Mouse (Mus musculus) heart, adult 9 months (tissue): ENCODE results near the gene 5330417H12Rik.

Experiments used
- DNase-seq, 2 experiments: peaks; one replicate each; pipeline ENCODE4 v3.0.0; 2022; ENCODE audit warnings: low spot score in 2 of 2

Gene 5330417H12Rik

DNA sequence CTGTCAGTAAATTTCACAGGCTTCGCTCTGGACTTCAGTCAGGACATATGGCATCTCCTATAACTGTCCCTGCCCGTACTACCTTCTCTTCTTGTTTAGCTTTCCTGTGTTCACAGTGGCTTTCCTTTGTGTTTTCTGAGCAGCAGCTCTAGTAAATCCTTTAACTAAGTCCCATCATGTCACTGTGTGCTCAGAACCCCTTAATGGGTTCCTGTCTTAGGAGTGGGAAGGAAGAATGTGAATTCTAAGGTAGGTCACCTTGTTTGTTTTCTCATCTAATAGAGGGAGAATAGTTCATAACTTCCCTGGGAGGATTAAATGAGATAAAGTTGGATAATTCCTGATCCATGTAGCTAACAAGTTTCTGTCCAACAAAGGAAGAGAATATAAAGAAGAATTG, at the start of gene 5330417H12Rik:
Gene 5330417H12Rik (minus strand): TSS at position 101 of the 400 bp plus-strand sequence.
- DNase-seq, result no peak

GRCm38 (mm10) chr7:107668514-107668913, 43.6 kb upstream of the 5330417H12Rik start:
- no peak for DNase-seq

DNA sequence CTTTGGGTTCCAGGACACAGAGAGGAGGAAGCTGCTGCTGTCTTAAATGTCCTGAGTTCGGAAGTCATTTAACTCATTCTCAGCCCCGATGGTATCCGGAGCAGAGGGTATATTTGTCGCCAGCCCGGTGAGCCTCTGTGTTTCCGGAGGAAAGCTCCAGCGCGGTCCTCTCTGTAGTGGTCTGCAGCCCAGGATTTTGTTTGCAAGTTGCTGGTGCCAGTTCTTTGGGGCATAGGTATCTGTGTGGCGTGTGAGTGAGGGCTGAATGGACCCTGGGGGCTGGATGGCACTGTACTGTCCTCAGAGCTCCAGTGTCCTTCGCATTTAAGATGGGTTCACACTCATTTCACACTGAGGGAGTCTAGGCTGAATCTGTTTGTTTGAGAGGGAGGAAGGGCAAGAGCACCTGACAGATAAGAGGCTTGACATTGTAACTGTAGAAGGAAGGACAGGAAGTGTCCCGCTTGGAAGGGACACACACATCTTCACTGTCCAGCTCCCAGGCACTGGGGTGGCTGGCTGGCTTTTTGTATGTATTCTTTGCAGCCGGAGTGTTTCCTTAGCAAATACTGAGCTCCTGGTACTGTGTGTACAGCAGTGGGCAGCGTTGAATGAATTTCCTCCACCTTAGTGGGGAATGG, 41.4 kb upstream of the 5330417H12Rik start:
- peak; percentile 38 to 44 for DNase-seq

GRCm38 (mm10) chr7:107665586-107666261, 40.8 kb upstream of the 5330417H12Rik start:
- DNase-seq, result peak; percentile 44 to 62

- DNase-seq, result peak; percentile 30 to 62
Observed at GRCm38 (mm10) chr7:107665221-107665585, 40.2 kb upstream of the 5330417H12Rik start.

DNA sequence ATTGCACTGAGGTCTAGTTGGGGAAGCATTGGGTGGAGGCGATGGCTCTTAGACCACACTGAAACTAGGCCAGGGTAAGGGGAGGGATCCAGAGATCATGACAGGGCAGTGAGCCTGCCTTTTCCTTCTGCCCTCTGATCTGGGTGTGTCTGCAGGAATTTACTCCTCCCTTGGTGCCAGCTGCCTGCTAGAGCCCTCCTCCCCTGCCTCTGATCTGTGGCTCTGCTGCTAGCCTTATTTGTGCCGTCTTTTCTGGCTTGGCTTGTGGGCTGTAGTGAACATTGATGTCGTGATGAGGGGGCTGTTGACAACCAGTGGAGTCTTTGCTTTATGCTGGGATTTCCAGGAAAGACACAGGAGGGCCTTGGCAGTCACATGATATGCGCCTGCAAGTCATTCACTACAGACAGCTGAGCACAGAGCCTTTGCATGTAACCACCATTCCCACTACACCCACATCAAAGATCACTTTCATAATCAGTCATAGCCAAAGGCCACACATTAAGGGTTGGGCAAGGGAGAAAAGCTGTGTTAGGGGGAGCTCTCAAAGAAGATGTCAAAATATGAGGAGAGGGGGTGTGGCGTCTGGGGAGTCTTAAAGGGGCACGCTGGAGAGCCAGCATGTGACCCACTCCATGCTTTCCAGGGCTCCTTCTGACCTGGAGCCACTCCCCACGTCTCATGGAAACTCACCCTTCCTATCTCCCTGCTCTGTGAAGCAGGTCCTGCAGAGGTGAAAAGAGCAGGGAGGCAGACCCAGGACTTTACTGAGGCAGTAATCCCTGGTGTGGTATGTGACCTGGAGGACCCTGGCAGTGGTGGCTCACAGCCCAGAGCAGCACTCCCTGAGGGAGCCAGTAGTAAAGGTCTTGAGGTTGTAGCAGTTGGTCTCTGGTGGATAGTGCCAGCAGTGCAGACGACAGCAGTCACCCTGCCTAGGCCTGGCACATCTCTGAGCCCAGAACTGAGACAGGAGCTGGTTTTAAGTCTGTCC, 39.4 kb upstream of the 5330417H12Rik start:
- peak; percentile 47 to 50 for DNase-seq

DNA sequence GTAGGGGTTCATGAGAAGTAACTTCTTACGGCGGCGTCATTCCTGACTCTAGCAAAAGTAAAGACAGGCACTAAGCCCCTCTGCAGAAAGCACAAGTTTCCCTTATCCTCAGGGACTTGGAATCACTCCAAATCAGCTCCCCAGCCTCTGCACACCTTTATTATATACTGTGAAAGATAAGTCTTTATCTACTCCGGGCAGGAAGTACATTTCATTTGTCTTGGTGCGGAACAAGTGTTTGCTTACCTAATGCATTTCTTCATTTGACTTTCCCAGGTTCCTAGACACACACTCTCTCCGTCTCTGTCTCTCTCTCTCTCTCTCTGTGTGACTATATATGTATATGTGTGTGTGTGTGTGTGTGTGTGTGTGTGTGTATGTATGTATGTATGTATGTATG, 38.7 kb upstream of the 5330417H12Rik start:
- DNase-seq, result no peak

GRCm38 (mm10) chr7:107661843-107662281, 36.9 kb upstream of the 5330417H12Rik start:
- DNase-seq, result no peak

- peak; percentile 29 to 61 for DNase-seq
Observed at GRCm38 (mm10) chr7:107661189-107661842, 36.4 kb upstream of the 5330417H12Rik start.

- DNase-seq, result no peak
Observed at GRCm38 (mm10) chr7:107659186-107659918, 34.4 kb upstream of the 5330417H12Rik start.

- no peak for DNase-seq
Observed at GRCm38 (mm10) chr7:107656451-107656850, 31.5 kb upstream of the 5330417H12Rik start.

- no peak for DNase-seq
Observed at GRCm38 (mm10) chr7:107651821-107652220, 26.9 kb upstream of the 5330417H12Rik start.

DNA sequence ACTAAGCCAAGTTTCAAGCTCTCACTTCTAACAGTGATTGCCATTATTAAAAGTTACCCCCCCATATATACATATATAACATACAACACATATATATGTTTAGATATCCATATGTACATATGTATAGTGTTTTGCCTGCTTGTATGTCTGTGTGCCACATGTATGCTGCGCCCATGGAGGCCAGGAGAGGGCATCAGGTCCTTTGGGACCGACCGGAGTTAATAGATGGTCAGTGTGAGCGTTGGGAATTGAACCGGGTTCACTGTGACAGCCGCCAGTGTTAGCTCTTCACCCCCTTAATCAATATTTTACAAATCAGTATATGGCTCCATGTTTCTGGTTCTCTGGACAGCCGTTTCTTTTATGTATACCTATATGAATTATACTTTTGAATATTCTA, 25.0 kb upstream of the 5330417H12Rik start:
- no peak for DNase-seq

DNA sequence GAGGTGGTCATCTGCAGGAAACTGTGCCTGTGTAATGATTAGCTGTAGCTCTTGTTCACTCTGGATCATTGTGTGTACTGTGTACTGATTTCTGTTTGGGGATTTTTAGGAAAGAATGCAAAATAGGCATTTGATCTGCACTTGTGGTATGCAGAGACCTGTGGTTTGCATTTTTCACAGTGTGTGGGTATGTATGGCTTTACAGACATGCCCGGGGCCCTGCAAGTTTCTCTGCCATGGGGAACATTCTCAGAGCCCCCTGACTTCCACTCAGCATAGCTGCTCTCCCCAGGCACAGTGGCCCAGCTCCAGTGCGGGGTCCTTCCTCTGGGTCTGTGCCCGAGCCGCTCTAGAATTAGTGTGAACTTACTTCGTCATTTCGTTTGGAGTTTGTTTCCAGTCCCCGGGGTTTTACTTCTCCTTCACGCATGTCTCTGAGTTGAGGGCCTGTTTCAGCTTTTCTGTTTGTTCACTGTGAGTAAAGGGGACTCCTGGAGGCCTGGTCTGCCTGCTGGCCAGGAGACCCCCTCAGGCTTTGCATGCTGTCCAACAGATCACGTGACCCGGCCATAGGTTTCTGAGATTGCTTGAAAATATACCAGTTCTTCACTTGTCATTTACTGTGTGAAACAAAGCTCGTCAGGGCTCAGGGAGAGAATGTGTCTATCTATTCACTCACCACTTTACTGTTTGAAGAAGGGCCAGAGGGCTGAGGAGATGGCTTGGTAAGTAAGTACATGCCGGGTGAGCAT, 24.2 kb upstream of the 5330417H12Rik start:
- DNase-seq, result no peak

DNA sequence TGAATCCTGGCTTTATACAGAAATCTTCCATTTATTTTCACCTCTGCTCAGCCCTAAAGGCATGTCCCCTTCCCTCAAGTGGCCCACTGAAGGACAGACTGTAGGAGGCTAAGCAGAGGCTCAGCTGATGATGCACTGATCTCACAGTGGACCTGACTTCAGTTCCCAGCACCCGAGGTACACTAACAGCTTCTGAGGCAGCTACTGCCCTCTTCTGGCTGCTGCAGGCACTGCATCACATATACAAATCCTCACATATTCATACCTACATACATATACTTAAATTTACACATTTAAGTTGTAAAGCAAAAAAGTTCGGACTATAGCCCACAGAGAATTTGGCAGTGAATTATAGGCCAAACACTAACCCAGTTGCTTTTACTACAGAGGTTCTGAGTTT, 20.0 kb upstream of the 5330417H12Rik start:
- no peak for DNase-seq

- no peak for DNase-seq
Observed at GRCm38 (mm10) chr7:107642586-107643275, 17.8 kb upstream of the 5330417H12Rik start.

GRCm38 (mm10) chr7:107638026-107638425, 13.1 kb upstream of the 5330417H12Rik start:
- no peak for DNase-seq

- DNase-seq, result no peak
Observed at GRCm38 (mm10) chr7:107637398-107637797, 12.4 kb upstream of the 5330417H12Rik start.

DNA sequence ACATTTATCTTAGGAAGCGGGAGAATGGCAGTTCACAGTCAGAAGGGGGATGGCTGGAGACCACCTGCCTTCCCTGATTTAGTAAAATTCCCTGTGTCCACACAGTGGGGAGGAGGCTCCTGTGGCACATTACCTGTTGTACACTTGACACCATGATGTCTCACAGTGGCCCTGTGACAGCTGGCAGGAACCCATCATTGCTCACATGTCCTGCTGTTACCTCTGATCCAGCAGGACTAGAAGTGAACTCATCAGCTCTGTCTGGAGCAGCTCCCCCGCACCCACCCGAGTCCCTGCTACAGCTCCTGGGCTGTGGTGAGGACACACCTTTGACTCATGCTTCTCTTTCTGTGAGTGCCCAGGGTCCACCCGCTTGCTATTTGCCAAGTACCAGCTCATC, 8.2 kb upstream of the 5330417H12Rik start:
- DNase-seq, result no peak

- DNase-seq, result no peak
Observed at GRCm38 (mm10) chr7:107628383-107628782, 3.4 kb upstream of the 5330417H12Rik start.
